Mouse (Mus musculus) ES-Bruce4 (cell line): ENCODE results near the gene Gdap1l1.

ENCODE experiments used
- CTCF ChIP-seq: IDR thresholded peaks from one replicate; pipeline ENCODE4 v1.8.1; 2011; ENCODE audit warnings: low read depth, low read length
- POLR2A ChIP-seq: IDR thresholded peaks from one replicate; pipeline ENCODE4 v1.8.1; 2011; ENCODE audit warnings: low read length; ENCODE audit not compliant: insufficient read depth

DNA sequence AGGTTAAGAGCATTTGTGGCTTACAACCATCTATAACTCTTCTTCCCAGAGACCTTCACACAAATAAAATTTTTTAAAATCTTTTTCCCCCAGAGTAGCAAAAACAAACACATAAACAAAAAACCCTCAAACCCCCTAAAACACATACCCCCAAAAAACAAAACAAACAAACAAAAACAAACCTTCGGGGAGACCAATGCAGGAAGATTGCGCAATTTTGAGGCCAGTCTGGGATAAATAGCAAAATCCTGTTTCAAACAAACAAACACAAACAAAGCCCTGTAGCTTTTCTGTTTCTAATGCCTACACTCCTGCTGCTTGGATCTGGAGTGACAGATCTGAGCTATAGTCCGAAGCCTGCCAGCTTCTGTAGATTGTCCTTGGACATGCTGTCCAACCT lies 49.1 kb downstream of the Gdap1l1 start:
- TF ChIP-seq CTCF (no peak), POLR2A (no peak)
